Mouse (Mus musculus) bone marrow, adult 2 months (tissue): ENCODE results near the gene Eif3f. TPM values are rescaled to one million over a fixed set of nuclear protein-coding genes. Genes with fewer than 3 reads are reported as not detected.

Source experiments
- H3K27ac ChIP-seq: fragments of 200-500 bp; 2 replicates; pipeline ENCODE4 v1.5.1; 2012; ENCODE audit warnings: low read depth, mild to moderate bottlenecking, control low read depth, inconsistent platforms, low read length; ENCODE audit not compliant: control insufficient read depth, poor library complexity, insufficient read depth
- H3K4me1 ChIP-seq: fragments of 200-500 bp; 2 replicates; pipeline ENCODE4 v1.6.1; 2011; ENCODE audit warnings: low read length; ENCODE audit not compliant: control insufficient read depth, insufficient read depth
- H3K4me3 ChIP-seq: fragments of 200-500 bp; replicated peaks from 2 replicates; pipeline ENCODE3; 2011; ENCODE audit warnings: mild to moderate bottlenecking, low read depth, low read length, control low read depth; ENCODE audit not compliant: control insufficient read depth
- CTCF ChIP-seq: fragments of 200-500 bp; IDR thresholded peaks from 2 replicates; pipeline ENCODE4 v1.5.1; 2011; ENCODE audit warnings: low read length, control low read depth; ENCODE audit not compliant: control insufficient read depth, insufficient read depth
- POLR2A ChIP-seq: fragments of 200-500 bp; IDR thresholded peaks from 2 replicates; pipeline ENCODE4 v1.6.1; 2011; ENCODE audit warnings: low read depth, mild to moderate bottlenecking, control low read depth, low read length, borderline replicate concordance; ENCODE audit not compliant: control insufficient read depth
- WGBS: fragments of 180-500 bp; shearing (Covaris S2); methylation state at CpG from one replicate; pipeline ENCODE4 v1.1.7; 2018; 5-methylcytosine and 5-hydroxymethylcytosine counted together
- polyA plus RNA-seq: library from polyadenylated mRNA; stranded (reverse); fragments of >200 nt; gene quantifications from 2 replicates; pipeline ENCODE4 v1.2.4, GENCODE M21; 2011; ENCODE audit warnings: low replicate concordance; ENCODE audit not compliant: missing spikeins, insufficient read depth, insufficient read length

Gene Eif3f
- 61.3 and 83.8 TPM in 2 replicates for polyA plus RNA-seq

GRCm38 (mm10) chr7:108933794-108934731 lies at the start of gene Eif3f:
TSS of gene Eif3f (plus strand) at chr7:108934417.
- peak; percentile 81 for TF ChIP-seq CTCF
- TF ChIP-seq POLR2A, result peak; percentile 71
- WGBS, result 1% methylated on average over 50 of the region's 50 CpGs

GRCm38 (mm10) chr7:108884906-108885305 lies 49.3 kb upstream of the Eif3f start, which contains the start of gene Olfr518:
TSS of gene Olfr518 (minus strand) at chr7:108885006.
- no peaks in the 10 kb centered on the region for H3K4me1 ChIP-seq
- WGBS, result 71% methylated on average over 4 of the region's 4 CpGs
- no peak within 1 kb of the TSS for H3K4me3 ChIP-seq
- no peak within 1 kb of the TSS for H3K27ac ChIP-seq
- TF ChIP-seq CTCF (no peak), POLR2A (no peak)

More at GRCm38 (mm10) chr7:108933794-108934731, at the start of gene Eif3f:
- H3K27ac ChIP-seq, result peak within 1 kb of the TSS; percentile 90
- H3K4me3 ChIP-seq, result peak within 1 kb of the TSS; percentile 88
- H3K4me1 ChIP-seq, result peaks cover 2% of the 10 kb centered on the region; the same call in 1 of the 2 replicates

GRCm38 (mm10) chr7:108894320-108894719 lies 39.9 kb upstream of the Eif3f start, which contains the start of gene Olfr519:
TSS of gene Olfr519 (minus strand) at chr7:108894420.
- no peak within 1 kb of the TSS for H3K4me3 ChIP-seq
- H3K4me1 ChIP-seq, result no peaks in the 10 kb centered on the region
- TF ChIP-seq POLR2A (no peak), CTCF (no peak)
- whole genome bisulfite sequencing, result 73% methylated on average over 5 of the region's 5 CpGs
- H3K27ac ChIP-seq, result no peak within 1 kb of the TSS

- Histone ChIP-seq H3K4me1 (no peaks in the 10 kb centered on the region), H3K27ac (no peak overlapping the region), H3K4me3 (no peak overlapping the region)
- no peak for TF ChIP-seq POLR2A
- TF ChIP-seq CTCF, result no peak
- WGBS, result 70% methylated on average over 2 of the region's 2 CpGs
Measured at GRCm38 (mm10) chr7:108903969-108904368, 30.2 kb upstream of the Eif3f start.

- WGBS, result 38% methylated on average over 4 of the region's 4 CpGs
- TF ChIP-seq CTCF (no peak), POLR2A (no peak)
- H3K4me1 ChIP-seq, result no peaks in the 10 kb centered on the region
- H3K4me3 ChIP-seq, result no peak overlapping the region
- H3K27ac ChIP-seq, result no peak overlapping the region
Measured at GRCm38 (mm10) chr7:108927043-108927442, 7.2 kb upstream of the Eif3f start.

- TF ChIP-seq CTCF (no peak), POLR2A (no peak)
- WGBS, result 78% methylated on average over 11 of the region's 11 CpGs
- Histone ChIP-seq H3K4me3 (no peak overlapping the region), H3K4me1 (no peaks in the 10 kb centered on the region), H3K27ac (no peak overlapping the region)
Measured at GRCm38 (mm10) chr7:108928280-108929188, 5.7 kb upstream of the Eif3f start.

- no peak within 1 kb of the TSS for H3K27ac ChIP-seq
- no peaks in the 10 kb centered on the region for H3K4me1 ChIP-seq
- TF ChIP-seq CTCF (no peak), POLR2A (no peak)
- 7% methylated on average over 6 of the region's 6 CpGs for WGBS
- peak within 1 kb of the TSS; percentile 30 for H3K4me3 ChIP-seq
Measured at GRCm38 (mm10) chr7:108929726-108930393, 4.4 kb upstream of the Eif3f start, which contains the start of gene Nlrp10. TSS of gene Nlrp10 (minus strand) at chr7:108930178.
